Mouse (Mus musculus) hindbrain, embryonic 12.5 days (tissue): ENCODE results near the gene Muc13. TPM values are rescaled to one million over a fixed set of nuclear protein-coding genes. Genes with fewer than 3 reads are reported as not detected.
A peak's percentile ranks its signal among the peaks of the same experiment; 100 is the strongest.

Experiments
- ATAC-seq: fragments of 200-750 bp; cut with Nextera tagmentation; 2 replicates; pipeline ENCODE4 v1.8.0; 2017; ENCODE audit warnings: moderate TSS enrichment; ENCODE audit not compliant: low FRiP score
- H3K27ac ChIP-seq: fragments of 300-500 bp; sonication (generic); 2 replicates; pipeline ENCODE4 v1.5.1; 2016; ENCODE audit warnings: mild to moderate bottlenecking
- H3K27me3 ChIP-seq: fragments of 300-500 bp; sonication (generic); 2 replicates; pipeline ENCODE4 v1.6.1; 2016; ENCODE audit warnings: mild to moderate bottlenecking
- H3K36me3 ChIP-seq: fragments of 300-500 bp; sonication (generic); 2 replicates; pipeline ENCODE4 v1.6.1; 2016; ENCODE audit warnings: mild to moderate bottlenecking
- H3K4me1 ChIP-seq: fragments of 300-500 bp; sonication (generic); 2 replicates; pipeline ENCODE4 v1.6.1; 2016
- H3K4me2 ChIP-seq: fragments of 300-500 bp; sonication (generic); replicated peaks from 2 replicates; pipeline ENCODE4 v1.6.1; 2016; ENCODE audit warnings: mild to moderate bottlenecking
- H3K4me3 ChIP-seq: fragments of 300-500 bp; sonication (generic); 2 replicates; pipeline ENCODE4 v1.5.1; 2016; ENCODE audit warnings: mild to moderate bottlenecking
- H3K9ac ChIP-seq: fragments of 300-500 bp; sonication (generic); 2 replicates; pipeline ENCODE4 v1.6.1; 2016; ENCODE audit warnings: mild to moderate bottlenecking, moderate library complexity
- H3K9me3 ChIP-seq: fragments of 300-500 bp; sonication (generic); replicated peaks from 2 replicates; pipeline ENCODE4 v1.6.1; 2016; ENCODE audit warnings: mild to moderate bottlenecking
- WGBS: fragments of 180-500 bp; shearing (Covaris S2); methylation state at CpG from one replicate; pipeline ENCODE4 v1.1.7; 2016; 5-methylcytosine and 5-hydroxymethylcytosine counted together
- polyA plus RNA-seq: library from polyadenylated mRNA; unstranded; fragments of >200 nt; fragmentation: Nextera tagmentation; extraction: Ambion mirVana; gene quantifications from 2 replicates; pipeline ENCODE4 v1.2.1, GENCODE M21; 2016

The Muc13 gene
- polyA plus RNA-seq, 1 experiment from 2014 or later: 0.12 TPM

GRCm38 (mm10) chr16:33797860-33798259 lies 4.0 kb downstream of the Muc13 start:
- ATAC-seq: no peak
- 38% methylated on average over 5 of the region's 5 CpGs for WGBS

GRCm38 (mm10) chr16:33810002-33810401 lies 16.2 kb downstream of the Muc13 start:
- H3K4me2 ChIP-seq: no peak overlapping the region
- no peak overlapping the region for H3K27ac ChIP-seq
- no peaks in the 10 kb centered on the region for H3K9me3 ChIP-seq
- no peaks in the 10 kb centered on the region for H3K27me3 ChIP-seq
- no peak overlapping the region for H3K4me3 ChIP-seq
- no peaks in the 10 kb centered on the region for H3K4me1 ChIP-seq
- H3K36me3 ChIP-seq: no peaks in the 10 kb centered on the region
- H3K9ac ChIP-seq: no peak overlapping the region
- no peak for ATAC-seq
- 66% methylated on average over 3 of the region's 3 CpGs for WGBS

More at GRCm38 (mm10) chr16:33797860-33798259, 4.0 kb downstream of the Muc13 start:
- H3K27me3 ChIP-seq: no peaks in the 10 kb centered on the region
- no peak overlapping the region for H3K4me2 ChIP-seq
- H3K27ac ChIP-seq: no peak overlapping the region
- H3K4me3 ChIP-seq: no peak overlapping the region
- H3K4me1 ChIP-seq: no peaks in the 10 kb centered on the region
- no peak overlapping the region for H3K9ac ChIP-seq
- H3K9me3 ChIP-seq: no peaks in the 10 kb centered on the region
- H3K36me3 ChIP-seq: no peaks in the 10 kb centered on the region

- no peak overlapping the region for H3K4me3 ChIP-seq
- H3K27me3 ChIP-seq: peaks cover 7% of the 10 kb centered on the region; the same call in 1 of the 2 replicates
- 92% methylated on average over 7 of the region's 7 CpGs for WGBS
- no peaks in the 10 kb centered on the region; the same call in 1 of the 2 replicates for H3K9me3 ChIP-seq
- no peak for ATAC-seq
- no peaks in the 10 kb centered on the region for H3K36me3 ChIP-seq
- no peak overlapping the region for H3K9ac ChIP-seq
- H3K27ac ChIP-seq: no peak overlapping the region
- H3K4me1 ChIP-seq: no peaks in the 10 kb centered on the region
- H3K4me2 ChIP-seq: no peak overlapping the region
Observed at GRCm38 (mm10) chr16:33818413-33819165, 24.8 kb downstream of the Muc13 start.

- H3K9ac ChIP-seq: no peak overlapping the region
- no peak overlapping the region for H3K27ac ChIP-seq
- no peaks in the 10 kb centered on the region for H3K36me3 ChIP-seq
- WGBS: 23% methylated on average over 17 of the region's 17 CpGs
- H3K9me3 ChIP-seq: no peaks in the 10 kb centered on the region; the same call in 1 of the 2 replicates
- no peaks in the 10 kb centered on the region for H3K4me1 ChIP-seq
- no peak overlapping the region for H3K4me2 ChIP-seq
- ATAC-seq: no peak
- peaks cover 7% of the 10 kb centered on the region; the same call in 1 of the 2 replicates for H3K27me3 ChIP-seq
- H3K4me3 ChIP-seq: no peak overlapping the region
Observed at GRCm38 (mm10) chr16:33820269-33821178, 26.7 kb downstream of the Muc13 start.

- H3K4me2 ChIP-seq: no peak overlapping the region
- H3K36me3 ChIP-seq: no peaks in the 10 kb centered on the region
- ATAC-seq: no peak
- 80% methylated on average over 6 of the region's 6 CpGs for WGBS
- no peak overlapping the region for H3K4me3 ChIP-seq
- peaks cover 6% of the 10 kb centered on the region; the same call in 1 of the 2 replicates for H3K4me1 ChIP-seq
- H3K9ac ChIP-seq: no peak overlapping the region
- no peak overlapping the region for H3K27ac ChIP-seq
- no peaks in the 10 kb centered on the region for H3K9me3 ChIP-seq
- H3K27me3 ChIP-seq: peaks cover 25% of the 10 kb centered on the region
Observed at GRCm38 (mm10) chr16:33824603-33825002, 30.8 kb downstream of the Muc13 start.

GRCm38 (mm10) chr16:33828496-33828895 lies 34.7 kb downstream of the Muc13 start:
- Histone ChIP-seq H3K9ac (no peak overlapping the region), H3K27me3 (peaks cover 43% of the 10 kb centered on the region), H3K4me1 (peaks cover 22% of the 10 kb centered on the region), H3K4me2 (no peak overlapping the region), H3K4me3 (no peak overlapping the region), H3K36me3 (no peaks in the 10 kb centered on the region), H3K27ac (no peak overlapping the region), H3K9me3 (no peaks in the 10 kb centered on the region)
- WGBS: 92% methylated on average over 7 of the region's 7 CpGs
- ATAC-seq: no peak

GRCm38 (mm10) chr16:33829301-33829831 lies 35.5 kb downstream of the Muc13 start, which contains the start of gene Itgb5:
Gene Itgb5, plus strand, starts transcription at chr16:33829665.
- peak within 1 kb of the TSS; percentile 99 for H3K4me2 ChIP-seq

GRCm38 (mm10) chr16:33829842-33830511 lies 36.1 kb downstream of the Muc13 start:
- ATAC-seq: peak; percentile 44
- H3K27me3 ChIP-seq: peaks cover 49% of the 10 kb centered on the region
- under 1% methylated on average over 58 of the region's 76 CpGs for WGBS
- H3K9ac ChIP-seq: peak overlapping the region; percentile 74
- H3K36me3 ChIP-seq: no peaks in the 10 kb centered on the region
- H3K4me2 ChIP-seq: peak overlapping the region; percentile 99
- peak overlapping the region; percentile 73 for H3K4me3 ChIP-seq
- peak overlapping the region; percentile 57; the same call in 1 of the 2 replicates for H3K27ac ChIP-seq
- no peaks in the 10 kb centered on the region for H3K9me3 ChIP-seq
- H3K4me1 ChIP-seq: peaks cover 34% of the 10 kb centered on the region

More at GRCm38 (mm10) chr16:33829301-33829831, 35.5 kb downstream of the Muc13 start, which contains the start of gene Itgb5:
- Histone ChIP-seq H3K4me1 (peaks cover 31% of the 10 kb centered on the region), H3K9me3 (no peaks in the 10 kb centered on the region), H3K36me3 (no peaks in the 10 kb centered on the region), H3K4me3 (peak within 1 kb of the TSS; percentile 73), H3K27me3 (peaks cover 45% of the 10 kb centered on the region), H3K27ac (peak within 1 kb of the TSS; percentile 57; the same call in 1 of the 2 replicates), H3K9ac (peak within 1 kb of the TSS; percentile 74)
- ATAC-seq: peak; percentile 70
- under 1% methylated on average over 25 of the region's 43 CpGs for WGBS

GRCm38 (mm10) chr16:33830512-33831105 lies 36.8 kb downstream of the Muc13 start:
- H3K9ac ChIP-seq: peak overlapping the region; percentile 74
- H3K36me3 ChIP-seq: no peaks in the 10 kb centered on the region
- no peak for ATAC-seq
- peaks cover 34% of the 10 kb centered on the region for H3K4me1 ChIP-seq
- 1% methylated on average over 18 of the region's 18 CpGs for WGBS
- peak overlapping the region; percentile 99 for H3K4me2 ChIP-seq
- H3K27ac ChIP-seq: no peak overlapping the region
- peak overlapping the region; percentile 73 for H3K4me3 ChIP-seq
- H3K9me3 ChIP-seq: no peaks in the 10 kb centered on the region
- H3K27me3 ChIP-seq: peaks cover 55% of the 10 kb centered on the region

GRCm38 (mm10) chr16:33832057-33832456 lies 38.2 kb downstream of the Muc13 start:
- H3K9ac ChIP-seq: no peak overlapping the region
- H3K27ac ChIP-seq: peak overlapping the region; percentile 30; the same call in 1 of the 2 replicates

More at GRCm38 (mm10) chr16:33832057-33832456, 38.2 kb downstream of the Muc13 start:
- ATAC-seq: no peak
- H3K4me1 ChIP-seq: peaks cover 34% of the 10 kb centered on the region
- H3K27me3 ChIP-seq: peaks cover 52% of the 10 kb centered on the region
- H3K4me2 ChIP-seq: peak overlapping the region; percentile 56
- H3K4me3 ChIP-seq: no peak overlapping the region
- H3K9me3 ChIP-seq: no peaks in the 10 kb centered on the region
- 55% methylated on average over 6 of the region's 6 CpGs for WGBS
- H3K36me3 ChIP-seq: no peaks in the 10 kb centered on the region
